Mouse (Mus musculus) thymus, adult 2 months (tissue): ENCODE measurements around the gene Vegfa. TPM values are rescaled to one million over a fixed set of nuclear protein-coding genes. Genes with fewer than 3 reads are reported as not detected.
A peak's percentile ranks its signal among the peaks of the same experiment; 100 is the strongest.

Experiments
- DNase-seq: peaks from one replicate; pipeline ENCODE4 v3.0.0; 2021
- H3K27ac ChIP-seq: fragments of 200-500 bp; 2 replicates; pipeline ENCODE4 v1.5.1; 2012; ENCODE audit warnings: low read length, control low read depth; ENCODE audit not compliant: control insufficient read depth, insufficient read depth
- H3K27me3 ChIP-seq: fragments of 200-500 bp; 2 replicates; pipeline ENCODE4 v1.6.1; 2012; ENCODE audit warnings: mild to moderate bottlenecking, low read length, moderate library complexity, mixed read lengths; ENCODE audit not compliant: control insufficient read depth, insufficient read depth
- H3K36me3 ChIP-seq: fragments of 200-500 bp; 2 replicates; pipeline ENCODE4 v1.6.1; 2012; ENCODE audit warnings: mild to moderate bottlenecking, low read length, moderate library complexity; ENCODE audit not compliant: control insufficient read depth, insufficient read depth
- H3K4me1 ChIP-seq: fragments of 200-500 bp; replicated peaks from 2 replicates; pipeline ENCODE4 v1.6.1; 2012; ENCODE audit warnings: low read length; ENCODE audit not compliant: control insufficient read depth, insufficient read depth
- H3K4me3 ChIP-seq: fragments of 200-500 bp; 2 replicates; pipeline ENCODE4 v1.5.1; 2012; ENCODE audit warnings: mild to moderate bottlenecking, low read length, control low read depth, moderate library complexity; ENCODE audit not compliant: control insufficient read depth, insufficient read depth
- CTCF ChIP-seq: fragments of 200-500 bp; IDR thresholded peaks from 2 replicates; pipeline ENCODE4 v1.5.1; 2012; ENCODE audit warnings: mild to moderate bottlenecking, control low read depth, low read length, moderate library complexity, borderline replicate concordance; ENCODE audit not compliant: control insufficient read depth, poor library complexity, insufficient read depth; ENCODE audit errors: extremely low read depth
- POLR2A ChIP-seq: fragments of 200-500 bp; IDR thresholded peaks from 2 replicates; pipeline ENCODE4 v1.6.1; 2012; ENCODE audit warnings: mild to moderate bottlenecking, low read length, control low read depth, moderate library complexity; ENCODE audit not compliant: control insufficient read depth, poor library complexity, insufficient read depth; ENCODE audit errors: extremely low read depth
- whole genome bisulfite sequencing: fragments of 180-500 bp; shearing (Covaris S2); methylation state at CpG from one replicate; pipeline ENCODE4 v1.1.7; 2018; 5-methylcytosine and 5-hydroxymethylcytosine counted together
- polyA plus RNA-seq: library from polyadenylated mRNA; depleted of rRNA; stranded (reverse); fragments of >200 nt; gene quantifications from 2 replicates; pipeline ENCODE4 v1.2.3, GENCODE M21; 2012

Gene Vegfa
- polyA plus RNA-seq, 1 experiment, result 65.2 TPM

GRCm38 (mm10) chr17:46052146-46052545, 20.0 kb upstream of the Vegfa start:
- no peaks in the 10 kb centered on the region for H3K36me3 ChIP-seq
- no peaks in the 10 kb centered on the region for H3K4me1 ChIP-seq
- H3K27ac ChIP-seq, result no peak overlapping the region
- H3K4me3 ChIP-seq, result no peak overlapping the region
- no peak for DNase-seq
- 29% methylated on average over 3 of the region's 3 CpGs for WGBS
- no peak for TF ChIP-seq CTCF
- no peaks in the 10 kb centered on the region for H3K27me3 ChIP-seq

- Histone ChIP-seq H3K4me1 (peaks cover under 1% of the 10 kb centered on the region; the same call in 1 of the 2 replicates), H3K4me3 (no peak overlapping the region), H3K27ac (no peak overlapping the region), H3K27me3 (no peaks in the 10 kb centered on the region), H3K36me3 (no peaks in the 10 kb centered on the region)
- no peak for DNase-seq
- WGBS, result 93% methylated on average over 5 of the region's 5 CpGs
- TF ChIP-seq CTCF (no peak), POLR2A (no peak)
These were observed 19.2 kb upstream of the Vegfa start for GRCm38 (mm10) chr17:46051356-46051755.

GRCm38 (mm10) chr17:46049567-46049966, 17.4 kb upstream of the Vegfa start:
- H3K4me1 ChIP-seq, result peaks cover 9% of the 10 kb centered on the region
- WGBS, result 42% methylated on average over 4 of the region's 4 CpGs
- H3K27ac ChIP-seq, result no peak overlapping the region
- no peak for DNase-seq
- no peak overlapping the region for H3K4me3 ChIP-seq
- H3K36me3 ChIP-seq, result no peaks in the 10 kb centered on the region
- TF ChIP-seq CTCF (no peak), POLR2A (no peak)
- no peaks in the 10 kb centered on the region for H3K27me3 ChIP-seq

DNA sequence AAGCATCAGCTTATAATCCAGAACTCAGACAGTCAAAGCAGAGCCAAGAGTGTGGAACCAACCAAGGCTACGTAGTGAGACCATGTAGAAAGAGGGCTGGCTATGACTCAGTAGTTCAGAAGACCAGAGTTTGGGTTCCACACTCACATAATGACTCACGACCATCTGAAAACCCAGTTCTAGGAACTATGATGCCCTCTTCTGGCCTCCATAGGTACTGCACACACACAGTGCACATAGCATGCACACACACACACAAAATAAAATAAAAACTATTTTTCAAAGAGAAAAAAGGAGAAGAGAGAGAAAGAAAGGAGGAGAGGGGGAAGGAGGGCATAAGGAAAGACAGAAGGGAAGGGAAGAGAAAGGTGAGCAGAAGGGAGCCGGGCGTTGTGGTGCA, 16.0 kb upstream of the Vegfa start:
- peaks cover 10% of the 10 kb centered on the region for H3K4me1 ChIP-seq
- TF ChIP-seq POLR2A (no peak), CTCF (no peak)
- H3K4me3 ChIP-seq, result no peak overlapping the region
- DNase-seq, result no peak
- WGBS, result 100% methylated on average over 4 of the region's 4 CpGs
- H3K36me3 ChIP-seq, result no peaks in the 10 kb centered on the region
- H3K27ac ChIP-seq, result no peak overlapping the region
- no peaks in the 10 kb centered on the region for H3K27me3 ChIP-seq

- Histone ChIP-seq H3K27me3 (no peaks in the 10 kb centered on the region), H3K36me3 (no peaks in the 10 kb centered on the region), H3K27ac (0 out of 2 replicates have a peak overlapping the region, but pooled peaks have one; percentile 12), H3K4me3 (no peak overlapping the region), H3K4me1 (peaks cover 14% of the 10 kb centered on the region)
- WGBS, result 3% methylated on average over 8 of the region's 8 CpGs
- TF ChIP-seq POLR2A (no peak), CTCF (no peak)
- no peak for DNase-seq
These were observed 13.6 kb upstream of the Vegfa start for GRCm38 (mm10) chr17:46045742-46046141.

- H3K4me1 ChIP-seq, result peaks cover 14% of the 10 kb centered on the region
- H3K27ac ChIP-seq, result no peak overlapping the region
- no peak for DNase-seq
- WGBS, result 70% methylated on average over 5 of the region's 5 CpGs
- no peaks in the 10 kb centered on the region for H3K36me3 ChIP-seq
- no peak for TF ChIP-seq POLR2A
- no peak for TF ChIP-seq CTCF
- no peak overlapping the region for H3K4me3 ChIP-seq
- no peaks in the 10 kb centered on the region for H3K27me3 ChIP-seq
These were observed 12.8 kb upstream of the Vegfa start for GRCm38 (mm10) chr17:46044953-46045352.

GRCm38 (mm10) chr17:46042158-46042557, 10.0 kb upstream of the Vegfa start:
- no peak overlapping the region for H3K27ac ChIP-seq
- H3K27me3 ChIP-seq, result no peaks in the 10 kb centered on the region
- TF ChIP-seq POLR2A, result no peak
- 93% methylated on average over 8 of the region's 8 CpGs for WGBS
- peaks cover 14% of the 10 kb centered on the region for H3K4me1 ChIP-seq
- H3K36me3 ChIP-seq, result no peaks in the 10 kb centered on the region
- DNase-seq, result no peak
- H3K4me3 ChIP-seq, result no peak overlapping the region

GRCm38 (mm10) chr17:46041679-46042078, 9.5 kb upstream of the Vegfa start:
- Histone ChIP-seq H3K4me3 (no peak overlapping the region), H3K27me3 (no peaks in the 10 kb centered on the region), H3K27ac (no peak overlapping the region), H3K4me1 (peaks cover 14% of the 10 kb centered on the region), H3K36me3 (no peaks in the 10 kb centered on the region)
- 93% methylated on average over 3 of the region's 3 CpGs for WGBS
- no peak for TF ChIP-seq CTCF
- TF ChIP-seq POLR2A, result no peak
- DNase-seq, result no peak
